Mouse (Mus musculus): ENCODE measurements around the gene Amd1.

Gene Amd1

DNA sequence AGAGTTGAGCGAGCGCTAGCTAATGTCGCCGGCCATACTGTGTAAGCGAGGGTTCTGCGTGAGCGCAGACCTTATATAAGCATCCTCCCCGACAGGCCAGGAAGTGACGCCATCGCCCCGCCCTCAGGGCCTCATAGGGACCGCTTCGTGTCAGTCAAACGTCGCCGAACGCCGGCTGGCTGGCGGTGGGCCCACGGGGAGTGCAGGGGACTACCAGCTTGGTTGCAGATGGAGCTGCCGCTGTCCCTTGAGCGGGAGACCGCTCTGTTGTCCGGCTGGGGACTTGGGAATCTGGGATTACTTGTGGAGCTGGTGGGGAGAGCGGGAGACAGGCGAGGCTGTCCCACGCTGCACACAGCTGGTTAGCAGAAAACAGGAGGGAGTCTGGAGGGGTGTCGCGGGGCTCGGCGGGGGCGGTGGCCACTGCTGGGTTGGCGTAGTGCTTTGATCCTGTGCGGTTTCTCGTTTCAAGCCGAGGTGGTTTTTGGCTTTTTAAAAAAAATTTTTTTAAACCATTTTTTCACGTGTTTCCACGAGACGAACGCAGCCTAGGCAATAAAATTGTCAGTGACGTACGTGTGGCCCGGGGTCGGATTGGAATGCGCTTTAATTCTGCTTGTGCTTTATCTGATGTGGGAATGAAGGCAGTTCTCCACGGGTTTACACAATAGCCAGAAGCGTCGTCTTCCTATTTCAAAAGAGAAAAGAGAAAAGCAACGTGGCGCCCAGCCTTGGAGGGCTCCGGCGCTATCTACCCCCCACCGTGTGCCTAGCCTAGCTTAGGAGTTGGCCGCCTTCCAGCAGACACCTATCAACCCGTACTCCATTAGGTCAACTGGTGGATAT is at the start of gene Amd1:
Amd1 (minus strand) TSS at position 47 of the 846 bp plus-strand sequence.
- peak; percentile 100 for DNase-seq

GRCm38 (mm10) chr10:40351156-40351555 is 49.2 kb upstream of the Amd1 start:
- DNase-seq = no peak

GRCm38 (mm10) chr10:40350245-40350932 is 48.4 kb upstream of the Amd1 start:
- DNase-seq = no peak

- DNase-seq = peak; percentile 73 to 81
These were observed 47.7 kb upstream of the Amd1 start for GRCm38 (mm10) chr10:40349631-40350177.

GRCm38 (mm10) chr10:40348566-40349536 is 46.9 kb upstream of the Amd1 start:
- peak; percentile 96 to 98 for DNase-seq

DNA sequence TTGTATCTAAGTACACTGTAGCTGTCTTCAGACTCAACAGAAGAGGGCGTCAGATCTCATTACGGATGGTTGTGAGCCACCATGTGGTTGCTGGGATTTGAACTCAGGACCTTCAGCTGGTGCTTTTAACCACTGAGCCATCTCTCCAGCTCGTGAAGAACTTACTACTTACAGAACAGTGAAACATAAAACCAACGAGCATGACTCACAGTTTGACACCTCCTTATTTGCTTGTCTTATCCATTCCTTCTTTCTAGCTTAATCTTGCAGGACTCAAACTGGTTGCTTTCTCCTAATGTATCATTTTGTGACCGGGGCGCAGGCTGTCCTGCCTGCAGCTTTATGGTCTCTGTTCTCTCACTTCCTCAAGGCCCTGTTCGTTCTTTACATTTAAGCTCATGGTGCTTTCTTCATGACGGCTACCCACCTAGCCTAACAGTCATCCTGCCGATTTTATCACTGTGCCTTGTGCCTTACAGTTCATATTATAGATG is 45.5 kb upstream of the Amd1 start:
- DNase-seq = no peak

DNA sequence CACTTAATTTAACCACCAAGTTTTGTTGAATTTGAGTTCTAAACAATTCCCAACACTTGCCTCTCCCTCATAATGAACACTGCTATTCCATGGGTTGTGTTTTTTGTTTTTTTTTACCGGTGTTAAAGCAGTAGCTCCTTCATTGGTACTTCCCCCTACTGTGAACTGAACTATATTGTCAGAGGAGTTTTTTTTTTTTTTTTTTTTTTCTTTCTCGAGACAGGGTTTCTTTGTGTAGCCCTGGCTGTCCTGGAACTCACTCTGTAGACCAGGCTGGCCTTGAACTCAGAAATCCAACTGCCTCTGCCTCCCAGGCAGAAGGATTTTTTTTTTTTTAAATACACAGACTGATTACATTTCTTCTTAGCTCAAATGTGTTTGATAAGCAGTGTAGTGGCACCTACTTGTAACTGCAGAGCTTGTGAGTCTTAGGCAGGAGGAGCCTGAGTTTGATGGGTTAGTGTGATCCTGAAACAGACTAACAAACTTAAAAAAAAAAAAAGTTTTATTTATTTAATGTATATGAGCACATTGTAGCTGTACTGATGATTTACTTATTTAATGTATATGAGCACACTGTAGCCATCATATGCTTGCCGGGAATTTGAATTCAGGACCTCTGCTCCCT is 44.9 kb upstream of the Amd1 start:
- no peak for DNase-seq

GRCm38 (mm10) chr10:40342036-40342435 is 40.0 kb upstream of the Amd1 start:
- DNase-seq = no peak

- peak in 1 of 2 experiments; percentile 19 for DNase-seq
These were observed 37.5 kb upstream of the Amd1 start, which contains the start of gene Cdk19 for GRCm38 (mm10) chr10:40339351-40339964. TSS of gene Cdk19 (plus strand) at chr10:40339564.

GRCm38 (mm10) chr10:40332864-40333263 is 30.9 kb upstream of the Amd1 start:
- DNase-seq = no peak

GRCm38 (mm10) chr10:40330262-40330661 is 28.3 kb upstream of the Amd1 start:
- no peak for DNase-seq

DNA sequence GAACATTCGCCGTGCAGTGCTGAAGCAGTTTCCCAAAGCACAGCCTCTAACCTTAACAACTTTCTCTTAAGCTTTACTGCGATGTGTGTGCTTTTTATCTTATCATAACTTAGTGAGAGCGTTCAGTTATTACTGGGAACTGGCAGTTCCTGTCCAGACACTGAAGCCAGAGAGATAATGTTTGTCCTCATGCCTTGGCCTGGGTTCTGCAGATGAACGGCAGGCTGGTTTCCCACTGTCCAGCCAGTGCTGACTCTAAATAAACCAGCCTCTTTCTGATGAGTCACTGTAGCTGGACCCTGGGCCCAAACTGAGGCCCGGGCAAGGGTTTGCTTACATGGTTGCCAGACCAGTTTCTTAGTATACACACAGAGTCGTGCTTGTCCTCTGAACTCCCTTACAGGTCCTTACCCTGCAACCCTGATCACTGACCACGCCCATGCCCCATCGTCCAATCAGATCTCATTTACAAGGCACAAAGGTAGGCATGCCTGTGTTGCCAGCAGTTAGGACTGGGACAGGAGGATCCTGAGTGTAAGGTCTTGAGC is 26.1 kb upstream of the Amd1 start:
- DNase-seq = no peak

- DNase-seq = no peak
These were observed 18.3 kb upstream of the Amd1 start for GRCm38 (mm10) chr10:40320306-40320705.

DNA sequence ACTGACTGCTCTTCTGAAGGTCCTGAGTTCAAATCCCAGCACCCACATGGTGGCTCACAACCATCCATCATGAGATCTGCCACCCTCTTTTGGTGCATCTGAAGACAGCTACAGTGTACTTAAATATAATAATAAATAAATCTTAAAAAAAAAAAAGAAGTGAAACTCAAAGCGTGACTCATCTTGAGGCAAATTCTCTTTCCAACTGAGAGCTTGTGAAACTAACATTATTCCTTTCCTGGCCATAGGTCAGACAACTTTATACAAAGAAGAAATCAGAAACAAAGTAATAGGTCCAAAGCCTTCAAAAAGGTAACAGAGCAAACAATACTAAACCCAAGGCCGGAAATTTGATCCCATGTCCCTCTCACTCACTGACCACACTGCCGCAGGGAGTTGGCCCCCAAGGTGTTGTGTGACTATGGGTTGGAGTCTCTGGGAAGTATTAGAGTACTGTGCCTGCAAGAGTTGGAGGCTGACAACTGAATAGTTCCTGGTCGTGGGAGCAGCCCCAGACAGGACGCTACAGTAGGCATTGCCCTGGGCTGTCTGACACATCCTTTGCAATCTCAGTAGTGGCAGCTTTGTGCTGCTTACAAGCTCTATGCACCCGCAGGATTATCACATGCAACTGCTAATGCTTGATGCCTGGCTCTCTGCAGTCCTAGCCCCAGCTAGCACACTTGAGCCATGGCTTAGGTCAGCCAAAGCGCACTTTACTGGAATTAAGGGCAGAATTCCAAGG is 15.0 kb upstream of the Amd1 start:
- no peak for DNase-seq

- DNase-seq = no peak
These were observed 10.8 kb upstream of the Amd1 start for GRCm38 (mm10) chr10:40312781-40313180.

- DNase-seq = peak; percentile 16 to 39
These were observed 8.1 kb upstream of the Amd1 start for GRCm38 (mm10) chr10:40309884-40310635.

GRCm38 (mm10) chr10:40307826-40308583 is 6.0 kb upstream of the Amd1 start:
- DNase-seq = no peak

DNA sequence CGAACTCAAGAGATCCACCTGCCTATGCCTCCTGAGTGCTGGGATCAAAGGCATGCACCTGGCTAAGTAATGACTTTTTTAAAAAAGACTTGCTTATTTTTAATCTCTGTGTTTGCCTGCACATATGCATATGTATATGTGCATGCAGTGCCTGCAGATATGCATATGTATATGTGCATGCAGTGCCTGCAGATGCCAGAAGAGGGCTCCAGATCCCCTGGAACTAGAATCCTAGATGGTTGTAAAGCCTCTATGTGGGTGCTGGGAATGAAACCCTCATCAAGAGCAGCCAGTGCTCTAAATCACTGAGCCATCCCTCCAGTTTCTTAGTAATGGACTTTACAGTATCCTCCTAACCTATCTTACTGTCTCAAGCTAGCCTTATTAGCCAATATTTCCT is 4.0 kb upstream of the Amd1 start:
- DNase-seq = peak in 1 of 2 experiments; percentile 14

All from kidney, postnatal 4 days (tissue).